Mouse (Mus musculus) layer of hippocampus, adult 11-12 months (tissue): ENCODE results near the gene Gm19965.

Experiments used
- DNase-seq: peaks from one replicate; pipeline ENCODE4 v3.0.0; 2022; ENCODE audit warnings: low spot score

Gene Gm19965

GRCm38 (mm10) chr1:116802683-116803082 lies at the start of gene Gm19965:
Gm19965 (plus strand) TSS chr1:116802983.
- no peak for DNase-seq

DNA sequence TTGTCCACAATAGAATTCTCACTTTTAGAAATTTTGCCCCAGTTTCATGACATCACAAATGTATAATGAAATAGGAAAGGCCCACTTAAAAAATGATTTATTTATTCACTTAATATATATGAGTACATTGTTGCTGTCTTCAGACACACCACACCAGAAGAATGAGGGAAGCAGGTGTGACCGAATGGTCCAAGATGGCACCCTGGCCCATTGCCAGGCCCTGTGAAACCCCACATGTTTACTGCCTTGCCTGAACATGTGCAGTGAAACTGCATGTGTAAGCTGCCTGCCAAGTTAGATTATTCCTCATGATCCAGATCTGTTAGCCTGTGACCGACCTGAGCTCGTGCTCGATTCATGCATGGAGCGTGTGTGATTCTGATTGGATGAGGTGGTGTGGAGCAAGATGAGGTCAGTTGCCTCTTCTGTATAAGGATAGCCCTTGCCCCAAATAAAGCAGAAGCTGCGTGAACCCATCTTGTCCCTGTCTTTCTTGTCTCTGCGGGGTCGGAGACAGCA lies 20.3 kb upstream of the Gm19965 start:
- DNase-seq, result no peak
